Mouse (Mus musculus) spleen, adult 2 months (tissue): Measurements from ENCODE around the gene Txn2. TPM values are rescaled to one million over a fixed set of nuclear protein-coding genes. Genes with fewer than 3 reads are reported as not detected.

Experiments used
- DNase-seq, 2 experiments: peaks; one replicate each; pipeline versions ENCODE4 v3.0.0 to v3.0.0-alpha.2; 2012 to 2021; ENCODE audit warnings: low spot score in 2 of 2, low read depth in 1 of 2
- H3K27ac ChIP-seq: fragments of 200-500 bp; 2 replicates; pipeline ENCODE4 v1.5.1; 2012; ENCODE audit warnings: low read length, inconsistent platforms; ENCODE audit not compliant: insufficient read depth
- H3K27me3 ChIP-seq: fragments of 200-500 bp; 2 replicates; pipeline ENCODE4 v1.6.1; 2012; ENCODE audit warnings: mild to moderate bottlenecking, moderate library complexity, low read length, inconsistent platforms; ENCODE audit not compliant: control insufficient read depth, insufficient read depth
- H3K36me3 ChIP-seq: fragments of 200-500 bp; 2 replicates; pipeline ENCODE4 v1.6.1; 2012; ENCODE audit warnings: mild to moderate bottlenecking, low read length, inconsistent platforms; ENCODE audit not compliant: control insufficient read depth, insufficient read depth
- H3K4me1 ChIP-seq: fragments of 200-500 bp; 2 replicates; pipeline ENCODE4 v1.6.1; 2011; ENCODE audit warnings: inconsistent platforms; ENCODE audit not compliant: control insufficient read depth, insufficient read depth, insufficient read length
- H3K4me3 ChIP-seq: fragments of 200-500 bp; 2 replicates; pipeline ENCODE4 v1.5.1; 2011; ENCODE audit warnings: mild to moderate bottlenecking, inconsistent platforms; ENCODE audit not compliant: insufficient read depth, insufficient read length; ENCODE audit errors: extremely low read depth
- CTCF ChIP-seq: fragments of 200-500 bp; IDR thresholded peaks from 2 replicates; pipeline ENCODE4 v1.5.1; 2011; ENCODE audit warnings: mild to moderate bottlenecking, inconsistent platforms; ENCODE audit not compliant: insufficient read depth, insufficient read length, insufficient replicate concordance; ENCODE audit errors: extremely low read depth
- POLR2A ChIP-seq: fragments of 200-500 bp; IDR thresholded peaks from 2 replicates; pipeline ENCODE4 v1.6.1; 2011; ENCODE audit warnings: low read depth, low read length, inconsistent platforms
- WGBS: fragments of 180-500 bp; shearing (Covaris S2); methylation state at CpG from one replicate; pipeline ENCODE4 v1.1.7; 2018; 5-methylcytosine and 5-hydroxymethylcytosine counted together
- polyA plus RNA-seq: library from polyadenylated mRNA; depleted of rRNA; stranded (reverse); fragments of >200 nt; gene quantifications from 2 replicates; pipeline ENCODE4 v1.2.3, GENCODE M21; 2012

The Txn2 gene
- polyA plus RNA-seq, 1 experiment, result 115 TPM

GRCm38 (mm10) chr15:77962447-77962846 is 33.6 kb upstream of the Txn2 start:
- Histone ChIP-seq H3K4me3 (no peak overlapping the region), H3K27ac (no peak overlapping the region), H3K4me1 (no peaks in the 10 kb centered on the region), H3K27me3 (no peaks in the 10 kb centered on the region), H3K36me3 (peaks cover 80% of the 10 kb centered on the region)
- no peak for DNase-seq
- 95% methylated on average over 5 of the region's 5 CpGs for WGBS
- TF ChIP-seq POLR2A (no peak), CTCF (no peak)

DNA sequence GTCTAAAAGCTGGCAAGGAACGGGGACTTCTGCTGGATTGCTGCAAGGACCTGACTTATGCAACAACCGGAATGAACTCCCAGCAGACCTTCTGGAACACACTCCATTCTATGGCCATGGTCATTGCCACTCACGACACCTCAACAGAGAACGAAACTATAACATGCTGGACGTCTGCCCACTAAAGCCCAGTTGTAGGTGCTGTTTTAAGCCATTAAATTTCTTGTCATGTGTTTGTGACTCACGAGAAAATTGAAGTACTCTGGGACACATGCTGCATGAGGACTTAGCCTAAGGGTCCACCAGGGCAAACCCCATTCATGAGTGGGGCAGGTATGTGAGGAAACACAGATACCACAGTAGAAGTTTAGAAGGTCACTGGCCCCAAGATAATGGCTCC is 31.9 kb upstream of the Txn2 start:
- DNase-seq, result no peak
- Histone ChIP-seq H3K27ac (no peak overlapping the region), H3K4me3 (no peak overlapping the region), H3K27me3 (no peaks in the 10 kb centered on the region), H3K36me3 (peaks cover 66% of the 10 kb centered on the region), H3K4me1 (peaks cover 5% of the 10 kb centered on the region; the same call in 1 of the 2 replicates)
- TF ChIP-seq POLR2A (no peak), CTCF (no peak)
- WGBS, result 94% methylated on average over 6 of the region's 6 CpGs

DNA sequence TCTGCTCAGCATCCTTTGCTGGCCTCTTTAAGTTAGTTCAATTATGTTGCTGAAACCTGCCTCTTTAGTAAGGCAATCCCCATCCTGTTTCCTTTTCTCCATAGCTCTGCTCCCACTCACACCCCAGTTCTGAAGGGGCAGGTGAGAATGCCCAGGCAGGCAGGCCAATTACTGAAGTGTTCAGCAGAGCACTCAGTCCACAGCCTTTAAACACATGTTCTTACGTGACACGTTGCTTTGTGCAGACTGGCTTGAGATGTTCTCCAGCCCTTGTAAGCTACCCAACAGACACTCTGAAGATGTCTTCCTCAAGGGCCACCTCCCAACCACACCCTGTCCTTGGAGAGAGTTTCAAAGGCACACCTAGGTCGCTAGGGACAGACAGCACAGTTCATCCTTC is 29.3 kb upstream of the Txn2 start:
- TF ChIP-seq POLR2A (no peak), CTCF (no peak)
- no peaks in the 10 kb centered on the region for H3K27me3 ChIP-seq
- H3K36me3 ChIP-seq, result peaks cover 43% of the 10 kb centered on the region
- no peak overlapping the region for H3K27ac ChIP-seq
- H3K4me3 ChIP-seq, result no peak overlapping the region
- no peak for DNase-seq
- H3K4me1 ChIP-seq, result peaks cover 5% of the 10 kb centered on the region; the same call in 1 of the 2 replicates
- 78% methylated on average over 3 of the region's 3 CpGs for WGBS

GRCm38 (mm10) chr15:77957625-77958024 is 28.8 kb upstream of the Txn2 start:
- Histone ChIP-seq H3K27ac (no peak overlapping the region), H3K4me1 (peaks cover 5% of the 10 kb centered on the region; the same call in 1 of the 2 replicates), H3K36me3 (peaks cover 42% of the 10 kb centered on the region), H3K4me3 (no peak overlapping the region), H3K27me3 (no peaks in the 10 kb centered on the region)
- no peak for TF ChIP-seq CTCF
- no peak for TF ChIP-seq POLR2A
- no peak for DNase-seq
- 65% methylated on average over 5 of the region's 5 CpGs for WGBS

- Histone ChIP-seq H3K27ac (no peak within 1 kb of the TSS), H3K4me1 (peaks cover 5% of the 10 kb centered on the region; the same call in 1 of the 2 replicates), H3K27me3 (no peaks in the 10 kb centered on the region), H3K36me3 (peaks cover 33% of the 10 kb centered on the region), H3K4me3 (peak within 1 kb of the TSS; percentile 63)
- 1% methylated on average over 39 of the region's 39 CpGs for WGBS
- 0 out of 2 replicates have a peak, but pooled peaks have one; percentile 7 for TF ChIP-seq CTCF
- TF ChIP-seq POLR2A, result no peak; the same call in 1 of the 2 replicates
- peak; percentile 76 to 87 for DNase-seq
These were observed 27.6 kb upstream of the Txn2 start, which contains the start of gene Foxred2 for GRCm38 (mm10) chr15:77956404-77956901. Gene Foxred2 (minus strand): TSS chr15:77956722.

DNA sequence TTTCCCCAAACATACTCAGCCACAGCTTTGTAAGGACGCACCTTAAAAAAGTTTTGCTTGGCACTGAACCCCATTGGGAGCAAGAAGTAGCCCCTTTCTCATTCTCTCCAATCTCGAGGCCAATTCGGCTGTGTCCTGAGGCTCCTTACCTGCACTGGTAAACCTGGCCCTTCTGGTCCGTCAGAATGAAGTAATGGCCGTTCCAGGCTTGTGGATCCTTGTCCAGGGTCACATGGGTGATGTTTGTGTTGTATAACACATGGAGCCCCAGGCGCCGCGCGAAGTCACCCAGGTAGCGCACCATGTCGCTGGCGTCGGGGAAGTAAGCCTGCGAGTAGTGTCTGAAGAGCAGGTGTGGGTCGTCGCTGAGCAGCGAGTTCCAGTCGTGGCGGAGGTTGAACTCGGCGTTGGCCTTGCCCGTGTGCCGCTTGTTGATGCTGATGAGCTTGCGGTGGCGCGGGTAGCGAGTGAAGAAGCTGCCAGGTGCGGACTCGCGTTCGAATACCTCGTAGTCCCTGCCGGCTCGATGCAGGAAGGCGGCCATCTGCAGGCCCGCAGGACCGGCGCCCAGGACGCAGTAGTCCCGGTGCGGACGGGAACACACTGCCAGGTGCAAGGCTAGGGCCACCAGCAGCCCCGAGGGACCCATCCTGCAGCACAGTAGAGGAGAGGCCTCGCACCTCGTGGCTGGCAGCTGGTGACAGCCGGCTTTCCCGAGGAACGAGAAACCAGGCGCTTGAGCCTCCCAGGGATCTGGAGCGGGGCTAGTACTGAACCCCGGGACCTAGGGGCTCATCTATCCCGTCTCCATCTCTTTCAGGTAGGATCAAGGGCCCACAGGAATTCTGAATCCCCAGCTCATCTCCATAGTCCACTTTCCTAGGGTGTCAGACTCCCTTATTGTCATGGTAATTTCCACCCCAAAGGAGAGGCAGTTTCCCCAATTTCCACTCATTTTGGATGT is 26.9 kb upstream of the Txn2 start:
- 28% methylated on average over 52 of the region's 52 CpGs for WGBS
- Histone ChIP-seq H3K4me3 (peak overlapping the region; percentile 63), H3K4me1 (peaks cover 5% of the 10 kb centered on the region; the same call in 1 of the 2 replicates), H3K27me3 (no peaks in the 10 kb centered on the region), H3K27ac (no peak overlapping the region), H3K36me3 (peaks cover 26% of the 10 kb centered on the region)
- DNase-seq, result no peak
- TF ChIP-seq POLR2A (no peak), CTCF (no peak)
